Mouse (Mus musculus): ENCODE data around the gene Rbm19.
"Not testable (repeated sequence)": the region's sequence is repeated elsewhere in the genome, so short reads cannot be mapped to it uniquely, and the experiment has no call there.

Gene Rbm19

GRCm38 (mm10) chr5:120116261-120117050 lies at the start of gene Rbm19:
Gene Rbm19, plus strand, starts transcription at chr5:120116465.
- peak; percentile 92 for DNase-seq

- DNase-seq, result no peak
Observed at GRCm38 (mm10) chr5:120067266-120067665, 49.0 kb upstream of the Rbm19 start.

GRCm38 (mm10) chr5:120074101-120074500 lies 42.2 kb upstream of the Rbm19 start:
- no peak for DNase-seq

GRCm38 (mm10) chr5:120080027-120080426 lies 36.2 kb upstream of the Rbm19 start:
- DNase-seq, result no peak

- no peak for DNase-seq
Observed at GRCm38 (mm10) chr5:120080468-120080867, 35.8 kb upstream of the Rbm19 start.

GRCm38 (mm10) chr5:120088561-120088960 lies 27.7 kb upstream of the Rbm19 start:
- DNase-seq, result peak; percentile 57

- DNase-seq, result no peak
Observed at GRCm38 (mm10) chr5:120094602-120095001, 21.7 kb upstream of the Rbm19 start.

- no peak for DNase-seq
Observed at GRCm38 (mm10) chr5:120097042-120097441, 19.2 kb upstream of the Rbm19 start.

- DNase-seq, result no peak
Observed at GRCm38 (mm10) chr5:120100814-120101213, 15.5 kb upstream of the Rbm19 start.

- DNase-seq, result no peak
Observed at GRCm38 (mm10) chr5:120102097-120102496, 14.2 kb upstream of the Rbm19 start.

GRCm38 (mm10) chr5:120102732-120103131 lies 13.5 kb upstream of the Rbm19 start:
- no peak for DNase-seq

- no peak for DNase-seq
Observed at GRCm38 (mm10) chr5:120103458-120103857, 12.8 kb upstream of the Rbm19 start.

- DNase-seq, result no peak
Observed at GRCm38 (mm10) chr5:120106424-120107073, 9.7 kb upstream of the Rbm19 start.

- DNase-seq, result no peak
Observed at GRCm38 (mm10) chr5:120114361-120114760, 1.9 kb upstream of the Rbm19 start.

- not testable (repeated sequence) for DNase-seq
Observed at GRCm38 (mm10) chr5:120117161-120117560, 896 bp downstream of the Rbm19 start.

GRCm38 (mm10) chr5:120124881-120125690 lies 8.8 kb downstream of the Rbm19 start:
- no peak for DNase-seq

- DNase-seq, result no peak
Observed at GRCm38 (mm10) chr5:120127641-120128040, 11.4 kb downstream of the Rbm19 start.

GRCm38 (mm10) chr5:120128511-120128910 lies 12.2 kb downstream of the Rbm19 start:
- no peak for DNase-seq

- DNase-seq, result no peak
Observed at GRCm38 (mm10) chr5:120129070-120129469, 12.8 kb downstream of the Rbm19 start.

- no peak for DNase-seq
Observed at GRCm38 (mm10) chr5:120129761-120130160, 13.5 kb downstream of the Rbm19 start.

GRCm38 (mm10) chr5:120130163-120130562 lies 13.9 kb downstream of the Rbm19 start:
- no peak for DNase-seq

GRCm38 (mm10) chr5:120131600-120131999 lies 15.3 kb downstream of the Rbm19 start:
- DNase-seq, result no peak

GRCm38 (mm10) chr5:120134000-120134399 lies 17.7 kb downstream of the Rbm19 start:
- no peak for DNase-seq

Measured in cerebellum, adult 9-11 months (tissue).